Mouse (Mus musculus) ES-Bruce4 (cell line): ENCODE results near the gene Alg2.

Experiments
- CTCF ChIP-seq: IDR thresholded peaks from one replicate; pipeline ENCODE4 v1.8.1; 2011; ENCODE audit warnings: low read depth, low read length
- EP300 ChIP-seq: IDR thresholded peaks from 2 replicates; pipeline ENCODE4 v1.6.1; 2011; ENCODE audit warnings: low read depth, low read length; ENCODE audit not compliant: insufficient read depth
- POLR2A ChIP-seq: IDR thresholded peaks from one replicate; pipeline ENCODE4 v1.8.1; 2011; ENCODE audit warnings: low read length; ENCODE audit not compliant: insufficient read depth

GRCm38 (mm10) chr4:47474730-47475643 lies 854 bp upstream of the Alg2 start:
- TF ChIP-seq CTCF: no peak
- TF ChIP-seq POLR2A: peak; percentile 84
- no peak for TF ChIP-seq EP300
